Mouse (Mus musculus): Measurements from ENCODE around the gene Rlbp1. TPM values are rescaled to one million over a fixed set of nuclear protein-coding genes. Genes with fewer than 3 reads are reported as not detected.
A peak's percentile ranks its signal among the peaks of the same experiment; 100 is the strongest.

Rlbp1 gene
- total and polyA plus RNA-seq, 3 experiments = 0.38 TPM; not detected in 2

GRCm38 (mm10) chr7:79376516-79377275 lies 10.2 kb downstream of the Rlbp1 start:
- DNase-seq = no peak

- no peak for DNase-seq
Measured at GRCm38 (mm10) chr7:79375594-79375993, 11.3 kb downstream of the Rlbp1 start.

- no peak for DNase-seq
Measured at GRCm38 (mm10) chr7:79374017-79374416, 12.8 kb downstream of the Rlbp1 start.

- DNase-seq = peak; percentile 75
Measured at GRCm38 (mm10) chr7:79371321-79371879, 15.4 kb downstream of the Rlbp1 start.

- DNase-seq = no peak
Measured at GRCm38 (mm10) chr7:79369416-79369815, 17.4 kb downstream of the Rlbp1 start.

GRCm38 (mm10) chr7:79368664-79369063 lies 18.2 kb downstream of the Rlbp1 start:
- DNase-seq = no peak

GRCm38 (mm10) chr7:79363370-79364043 lies 23.3 kb downstream of the Rlbp1 start:
- DNase-seq = peak; percentile 63

- DNase-seq = no peak
Measured at GRCm38 (mm10) chr7:79362830-79363229, 24.0 kb downstream of the Rlbp1 start.

GRCm38 (mm10) chr7:79362208-79362607 lies 24.6 kb downstream of the Rlbp1 start:
- no peak for DNase-seq

- no peak for DNase-seq
Measured at GRCm38 (mm10) chr7:79360056-79360455, 26.8 kb downstream of the Rlbp1 start.

GRCm38 (mm10) chr7:79359183-79359435 lies 27.7 kb downstream of the Rlbp1 start:
- DNase-seq = no peak

- no peak for DNase-seq
Measured at GRCm38 (mm10) chr7:79358350-79359182, 28.3 kb downstream of the Rlbp1 start.

- peak; percentile 52 for DNase-seq
Measured at GRCm38 (mm10) chr7:79349738-79350386, 37.0 kb downstream of the Rlbp1 start.

- no peak for DNase-seq
Measured at GRCm38 (mm10) chr7:79348816-79349215, 38.0 kb downstream of the Rlbp1 start.

GRCm38 (mm10) chr7:79347108-79347813 lies 39.6 kb downstream of the Rlbp1 start:
- no peak for DNase-seq

GRCm38 (mm10) chr7:79346555-79347075 lies 40.2 kb downstream of the Rlbp1 start:
- no peak for DNase-seq

GRCm38 (mm10) chr7:79345902-79346301 lies 40.9 kb downstream of the Rlbp1 start:
- DNase-seq = peak; percentile 57

- DNase-seq = peak; percentile 62
Measured at GRCm38 (mm10) chr7:79336362-79336910, 50.4 kb downstream of the Rlbp1 start.

GRCm38 (mm10) chr7:79333419-79333818 lies 53.4 kb downstream of the Rlbp1 start:
- DNase-seq = no peak

- DNase-seq = no peak
Measured at GRCm38 (mm10) chr7:79331197-79331596, 55.7 kb downstream of the Rlbp1 start.

GRCm38 (mm10) chr7:79328769-79329168 lies 58.1 kb downstream of the Rlbp1 start:
- no peak for DNase-seq

Measured in adrenal gland, adult 2 months (tissue).